Mouse (Mus musculus): Measurements from ENCODE around the gene Cd44.

Cd44 gene

GRCm38 (mm10) chr2:102812756-102813155 lies 88.7 kb downstream of the Cd44 start:
- no peak for DNase-seq

GRCm38 (mm10) chr2:102809436-102809835 lies 92.0 kb downstream of the Cd44 start:
- no peak for DNase-seq

GRCm38 (mm10) chr2:102807633-102808032 lies 93.8 kb downstream of the Cd44 start:
- DNase-seq: no peak

DNA sequence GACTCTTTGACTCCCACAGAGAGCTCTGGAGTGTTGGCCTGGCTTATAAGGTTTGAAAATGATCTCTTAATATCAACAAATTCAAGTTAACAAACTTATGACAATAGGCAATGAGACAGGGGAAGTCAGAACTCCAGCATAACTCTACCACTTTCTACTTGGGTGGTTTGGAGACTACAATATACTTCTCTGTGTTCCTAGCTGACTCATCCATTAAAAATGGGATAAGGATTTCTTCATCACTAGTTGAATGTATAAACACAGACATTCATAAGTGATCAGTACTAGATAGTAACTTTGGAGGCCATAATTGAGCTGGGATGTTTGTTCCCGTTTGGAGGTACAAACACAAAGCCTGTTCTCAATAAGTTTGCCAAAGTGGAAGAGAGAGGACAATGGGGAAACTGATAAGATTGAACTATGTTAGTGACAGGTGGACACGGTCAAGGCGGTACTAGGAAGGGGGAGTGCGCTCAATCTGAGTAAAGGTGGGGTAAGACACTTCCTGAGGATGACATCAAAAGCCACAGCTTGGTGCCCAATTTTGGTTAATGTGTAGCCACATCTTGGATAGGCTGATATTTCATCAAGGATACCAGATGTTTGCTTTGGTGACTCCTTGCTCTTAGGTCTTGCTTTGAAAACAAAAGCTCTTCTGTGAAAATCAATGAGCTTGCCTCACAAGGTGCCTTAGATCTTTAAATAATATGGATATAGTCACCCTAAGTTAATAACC lies 95.5 kb downstream of the Cd44 start:
- DNase-seq: no peak

DNA sequence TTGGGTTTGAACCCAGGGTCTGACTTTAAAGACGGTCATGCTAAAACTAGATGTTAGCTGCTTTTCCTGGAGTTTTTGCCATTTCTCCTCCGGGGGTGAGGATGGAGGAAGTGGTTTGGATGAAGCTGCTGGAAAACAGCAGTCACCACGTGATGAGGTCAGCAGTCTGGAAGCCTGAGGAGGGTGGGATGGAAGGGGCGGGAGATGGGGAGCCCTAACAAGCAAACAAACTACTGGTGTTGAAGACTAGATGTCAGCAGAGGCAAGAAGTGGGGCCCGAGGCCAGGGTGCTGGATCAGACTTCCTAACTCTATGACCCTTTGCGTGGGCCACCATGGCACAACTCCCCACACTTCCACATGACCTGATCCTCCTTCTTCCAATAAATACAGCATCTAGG lies 96.2 kb downstream of the Cd44 start:
- peak; percentile 15 to 30 for DNase-seq

DNA sequence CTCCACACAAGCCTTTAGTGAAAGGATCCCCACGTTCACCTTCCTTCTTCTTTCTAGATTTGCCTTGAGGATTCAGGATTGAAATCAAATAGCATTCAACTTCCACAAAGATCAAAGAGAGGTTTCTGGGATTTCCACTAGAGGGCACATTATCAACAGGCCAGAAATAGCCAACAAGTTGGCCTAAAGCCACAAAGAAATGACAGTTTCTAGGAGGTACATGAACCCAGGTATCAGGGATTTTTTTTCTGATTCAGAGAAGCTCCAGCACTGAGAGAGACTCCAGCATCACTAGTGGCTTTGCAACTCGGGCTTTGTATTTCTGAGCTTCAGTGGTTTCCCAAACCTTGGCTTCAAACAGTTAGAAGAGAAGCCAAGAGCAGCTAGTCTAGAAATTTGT lies 97.4 kb downstream of the Cd44 start:
- DNase-seq: peak in 1 of 2 experiments; percentile 32

DNA sequence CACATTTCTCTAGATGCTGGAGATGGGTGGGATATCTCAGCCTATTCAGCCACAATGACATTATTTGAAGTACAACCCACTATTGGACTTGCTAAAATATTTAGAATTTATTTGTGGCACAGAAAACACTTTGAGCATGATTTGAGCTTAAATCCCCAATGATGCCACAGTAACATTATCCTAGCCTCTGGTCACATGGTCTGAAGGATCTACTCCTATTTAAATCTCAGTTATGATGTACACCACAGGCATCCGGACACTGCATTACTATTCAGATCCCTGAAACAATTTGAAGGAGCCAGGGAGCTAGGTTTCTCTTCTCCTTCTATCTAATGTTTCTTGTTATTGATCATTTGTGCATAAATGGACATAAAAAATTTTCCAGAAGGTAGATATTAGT lies 99.6 kb downstream of the Cd44 start:
- DNase-seq: no peak

DNA sequence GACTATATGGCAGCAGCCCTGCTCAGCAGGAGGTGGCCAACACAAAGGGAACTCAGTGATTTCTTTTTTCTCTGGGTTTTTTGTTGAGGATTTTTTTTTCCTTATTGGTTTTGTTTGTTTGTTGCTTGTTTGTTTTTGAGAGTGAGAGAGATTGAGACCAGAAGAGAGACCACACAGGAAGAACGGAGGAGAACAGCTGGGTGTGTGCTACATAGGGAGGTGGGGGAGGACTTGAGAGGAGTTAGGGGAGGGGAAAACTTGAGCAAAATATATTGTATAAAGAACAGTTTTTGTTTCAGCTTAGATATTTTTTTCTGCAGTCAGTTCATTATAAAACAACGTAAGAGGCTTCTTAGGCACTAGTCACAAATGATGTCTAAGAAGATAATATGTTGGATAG lies 103.3 kb downstream of the Cd44 start:
- no peak for DNase-seq

- DNase-seq: no peak
These were observed 106.4 kb downstream of the Cd44 start for GRCm38 (mm10) chr2:102795034-102795433.

- no peak for DNase-seq
These were observed 108.7 kb downstream of the Cd44 start for GRCm38 (mm10) chr2:102792804-102793203.

GRCm38 (mm10) chr2:102791641-102792040 lies 109.8 kb downstream of the Cd44 start:
- no peak for DNase-seq

DNA sequence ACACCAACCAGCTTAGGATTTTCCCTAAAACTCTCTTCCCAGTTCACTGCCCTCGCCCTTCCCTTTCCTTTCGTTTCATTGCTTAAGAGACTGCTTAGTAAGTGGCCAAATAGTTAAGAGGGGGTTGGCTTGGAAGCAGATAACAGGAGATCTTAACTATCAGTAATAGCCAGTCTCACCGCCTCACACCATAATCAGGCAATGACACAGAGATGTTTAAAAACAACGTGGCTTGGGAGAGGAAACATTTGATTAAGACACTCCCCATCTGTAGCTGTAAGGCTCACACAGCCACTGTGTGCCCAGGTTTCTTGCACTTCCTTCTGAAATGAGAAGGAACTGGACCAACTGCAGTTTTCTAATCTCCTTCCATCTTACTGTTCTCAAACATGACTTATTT lies 115.8 kb downstream of the Cd44 start:
- DNase-seq: no peak

DNA sequence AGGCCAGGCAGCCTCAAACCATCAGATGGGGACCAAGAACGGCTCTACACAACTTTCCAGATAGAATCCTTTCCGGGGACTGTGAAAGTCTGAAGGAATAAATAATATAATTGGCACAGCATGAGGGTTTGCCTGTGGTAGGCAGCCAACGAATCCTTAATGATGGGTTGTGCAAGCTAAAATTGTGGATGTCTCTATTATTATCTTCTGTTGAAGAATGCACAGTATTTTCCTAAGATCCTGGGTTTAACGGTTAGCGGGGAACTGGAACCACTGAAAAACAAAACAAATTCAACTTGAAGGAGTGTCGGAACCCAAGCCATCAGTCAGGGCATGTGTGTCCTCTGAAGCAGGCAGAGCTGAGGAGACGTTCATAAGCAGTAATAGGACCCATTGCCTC lies 118.7 kb downstream of the Cd44 start:
- DNase-seq: no peak

GRCm38 (mm10) chr2:102778208-102778607 lies 123.3 kb downstream of the Cd44 start:
- no peak for DNase-seq

DNA sequence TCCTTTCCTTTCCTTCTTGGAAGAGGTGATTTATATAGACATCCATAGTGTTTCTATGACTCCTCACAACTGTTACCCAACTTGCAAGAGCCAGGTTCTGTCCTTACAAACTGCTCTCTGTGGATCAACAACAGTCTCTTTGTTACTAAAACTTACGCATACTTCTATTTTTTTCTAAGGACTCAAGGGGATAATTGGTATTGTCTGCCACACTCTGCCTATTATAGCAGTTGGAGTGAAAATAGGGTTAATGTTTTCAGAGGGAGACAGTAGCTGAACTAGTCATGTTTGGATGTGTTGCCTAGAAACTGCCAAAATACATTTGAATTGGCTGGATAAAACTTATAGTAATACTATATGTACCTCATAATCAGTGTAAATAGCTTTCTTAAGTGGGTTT lies 125.9 kb downstream of the Cd44 start:
- DNase-seq: no peak

DNA sequence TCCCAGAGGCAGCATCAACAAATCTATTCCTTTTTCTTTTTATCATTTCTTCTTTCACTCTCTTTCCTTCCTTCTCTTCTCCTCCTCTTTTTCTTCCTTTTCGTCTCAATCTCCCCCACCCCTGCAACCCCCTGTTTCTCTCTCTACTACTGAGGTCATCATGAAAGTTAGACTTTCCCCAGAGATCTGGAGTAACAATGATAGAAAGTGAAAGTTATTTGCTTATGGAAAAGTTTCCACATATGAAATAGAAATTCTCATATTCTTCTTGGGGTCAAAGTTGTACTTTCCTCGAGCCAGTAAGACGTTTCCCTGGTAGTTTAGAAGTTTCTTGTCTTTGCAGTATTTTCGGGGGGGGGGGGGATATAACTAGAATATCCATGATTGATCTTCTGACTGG lies 126.8 kb downstream of the Cd44 start:
- no peak for DNase-seq

GRCm38 (mm10) chr2:102772276-102772675 lies 129.2 kb downstream of the Cd44 start:
- DNase-seq: no peak

DNA sequence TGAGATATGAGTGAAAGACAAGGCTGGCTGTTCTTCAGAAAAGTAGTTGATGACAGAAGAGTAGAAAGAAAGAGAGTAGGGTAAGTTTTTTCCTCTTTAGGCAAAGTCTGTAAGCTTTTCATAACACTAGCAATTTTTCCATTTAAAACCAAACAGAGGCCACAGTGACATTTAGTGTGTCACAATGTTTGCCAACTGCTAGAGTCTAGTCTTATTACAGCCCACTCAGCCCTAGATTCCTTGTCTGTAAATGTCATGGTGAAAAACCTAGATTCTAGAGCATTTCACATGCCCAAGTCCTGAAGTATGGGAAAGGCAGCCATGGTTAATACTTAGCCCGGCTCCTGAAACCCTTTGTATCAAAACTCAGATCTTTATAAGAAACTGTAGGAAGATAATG lies 130.2 kb downstream of the Cd44 start:
- DNase-seq: no peak

- DNase-seq: no peak
These were observed 133.2 kb downstream of the Cd44 start for GRCm38 (mm10) chr2:102768267-102768666.

DNA sequence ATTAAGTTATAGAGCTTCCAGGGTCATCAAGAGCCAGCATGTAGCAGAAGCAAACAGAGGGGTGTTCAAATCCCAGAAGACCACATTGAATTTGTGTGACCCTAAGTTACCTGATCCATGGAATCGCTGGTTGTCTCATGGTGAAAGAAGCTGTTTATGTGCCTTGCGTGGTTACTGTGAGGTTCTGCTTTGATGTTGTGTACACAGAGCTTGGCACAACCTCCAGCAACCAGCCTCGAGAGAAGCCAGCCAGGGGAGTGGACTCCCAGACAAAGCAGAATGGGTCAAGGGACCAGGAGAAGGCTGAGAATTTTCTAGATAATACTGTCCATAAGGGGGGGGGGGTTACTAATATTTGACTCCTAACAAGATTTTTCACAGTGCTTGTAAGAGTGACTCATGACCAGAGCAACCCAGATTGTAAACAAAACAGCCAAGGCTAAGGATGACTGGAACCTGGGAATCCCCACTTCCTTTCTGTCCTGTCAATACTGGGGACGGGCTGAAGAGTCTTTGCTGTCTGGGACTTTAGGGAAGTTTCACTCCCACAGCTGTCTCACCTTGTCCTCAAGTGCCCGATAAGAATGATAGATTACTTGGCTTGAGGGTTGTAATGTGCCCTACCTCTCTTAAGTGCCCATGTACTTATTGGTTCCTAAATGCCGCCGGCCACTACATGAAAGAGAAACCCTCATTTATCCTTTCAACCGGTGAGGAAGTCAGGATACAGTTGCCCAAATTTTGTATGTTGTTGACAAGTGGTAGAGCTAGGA lies 136.7 kb downstream of the Cd44 start:
- DNase-seq: peak in 1 of 2 experiments; percentile 15

GRCm38 (mm10) chr2:102763991-102764390 lies 137.5 kb downstream of the Cd44 start:
- DNase-seq: no peak

- DNase-seq: no peak
These were observed 138.3 kb downstream of the Cd44 start for GRCm38 (mm10) chr2:102763176-102763575.
